Mouse (Mus musculus): ENCODE data around the gene Tmod3. TPM values are rescaled to one million over a fixed set of nuclear protein-coding genes. Genes with fewer than 3 reads are reported as not detected.

Tmod3 gene
- polyA plus RNA-seq, 1 experiment, result 24.0 TPM

GRCm38 (mm10) chr9:75523646-75524045 lies 35.8 kb downstream of the Tmod3 start:
- Histone ChIP-seq H3K36me3 (ENCODE audit: control insufficient read depth, insufficient read depth, low read length) (peaks cover 15% of the 10 kb centered on the region), H3K27ac (ENCODE audit: insufficient read depth, low read length) (no peak overlapping the region), H3K27me3 (ENCODE audit: control insufficient read depth, insufficient read depth, low read length) (no peaks in the 10 kb centered on the region), H3K4me1 (ENCODE audit: control insufficient read depth, insufficient read depth, insufficient read length) (no peaks in the 10 kb centered on the region), H3K4me3 (ENCODE audit: extremely low read depth, insufficient read depth, insufficient read length) (no peak overlapping the region)
- TF ChIP-seq POLR2A (IDR thresholded peaks at IDR 0.05; ENCODE audit: low read depth, low read length), result no peak
- TF ChIP-seq CTCF (IDR thresholded peaks at IDR 0.05; ENCODE audit: extremely low read depth, insufficient read depth, insufficient read length, insufficient replicate concordance), result no peak
- no peak for DNase-seq (ENCODE audit: low read depth in 1 of 2, low spot score in 2 of 2)
- WGBS, result 89% methylated on average over 6 of the region's 6 CpGs

GRCm38 (mm10) chr9:75522217-75522616 lies 37.2 kb downstream of the Tmod3 start:
- no peak for DNase-seq (ENCODE audit: low read depth in 1 of 2, low spot score in 2 of 2)
- Histone ChIP-seq H3K4me3 (ENCODE audit: extremely low read depth, insufficient read depth, insufficient read length) (no peak overlapping the region), H3K27me3 (ENCODE audit: control insufficient read depth, insufficient read depth, low read length) (no peaks in the 10 kb centered on the region), H3K4me1 (ENCODE audit: control insufficient read depth, insufficient read depth, insufficient read length) (no peaks in the 10 kb centered on the region), H3K27ac (ENCODE audit: insufficient read depth, low read length) (no peak overlapping the region), H3K36me3 (ENCODE audit: control insufficient read depth, insufficient read depth, low read length) (peaks cover 8% of the 10 kb centered on the region; the same call in 1 of the 2 replicates)
- TF ChIP-seq CTCF (IDR thresholded peaks at IDR 0.05; ENCODE audit: extremely low read depth, insufficient read depth, insufficient read length, insufficient replicate concordance) (no peak), POLR2A (IDR thresholded peaks at IDR 0.05; ENCODE audit: low read depth, low read length) (no peak)
- 83% methylated on average over 2 of the region's 2 CpGs for WGBS

- peak; percentile 52 to 65 for DNase-seq (ENCODE audit: low read depth in 1 of 2, low spot score in 2 of 2)
- TF ChIP-seq CTCF (IDR thresholded peaks at IDR 0.05; ENCODE audit: extremely low read depth, insufficient read depth, insufficient read length, insufficient replicate concordance), result peak; percentile 68; the same call in 1 of the 2 replicates
- no peak for TF ChIP-seq POLR2A (IDR thresholded peaks at IDR 0.05; ENCODE audit: low read depth, low read length)
- no peaks in the 10 kb centered on the region for H3K4me1 ChIP-seq (ENCODE audit: control insufficient read depth, insufficient read depth, insufficient read length)
- H3K4me3 ChIP-seq (ENCODE audit: extremely low read depth, insufficient read depth, insufficient read length), result no peak overlapping the region
- 70% methylated on average over 4 of the region's 4 CpGs for WGBS
- H3K36me3 ChIP-seq (ENCODE audit: control insufficient read depth, insufficient read depth, low read length), result peaks cover 9% of the 10 kb centered on the region; the same call in 1 of the 2 replicates
- no peaks in the 10 kb centered on the region for H3K27me3 ChIP-seq (ENCODE audit: control insufficient read depth, insufficient read depth, low read length)
- H3K27ac ChIP-seq (ENCODE audit: insufficient read depth, low read length), result no peak overlapping the region
Measured at GRCm38 (mm10) chr9:75521788-75522187, 37.7 kb downstream of the Tmod3 start.

- Histone ChIP-seq H3K36me3 (ENCODE audit: control insufficient read depth, insufficient read depth, low read length) (peaks cover 8% of the 10 kb centered on the region), H3K4me3 (ENCODE audit: extremely low read depth, insufficient read depth, insufficient read length) (no peak overlapping the region), H3K4me1 (ENCODE audit: control insufficient read depth, insufficient read depth, insufficient read length) (no peaks in the 10 kb centered on the region), H3K27me3 (ENCODE audit: control insufficient read depth, insufficient read depth, low read length) (no peaks in the 10 kb centered on the region), H3K27ac (ENCODE audit: insufficient read depth, low read length) (no peak overlapping the region)
- WGBS, result 86% methylated on average over 7 of the region's 8 CpGs
- TF ChIP-seq POLR2A (IDR thresholded peaks at IDR 0.05; ENCODE audit: low read depth, low read length) (no peak), CTCF (IDR thresholded peaks at IDR 0.05; ENCODE audit: extremely low read depth, insufficient read depth, insufficient read length, insufficient replicate concordance) (no peak)
- DNase-seq (ENCODE audit: low read depth in 1 of 2, low spot score in 2 of 2), result no peak
Measured at GRCm38 (mm10) chr9:75520940-75521339, 38.5 kb downstream of the Tmod3 start.

GRCm38 (mm10) chr9:75517751-75518150 lies 41.7 kb downstream of the Tmod3 start:
- Histone ChIP-seq H3K27me3 (ENCODE audit: control insufficient read depth, insufficient read depth, low read length) (no peaks in the 10 kb centered on the region), H3K4me1 (ENCODE audit: control insufficient read depth, insufficient read depth, insufficient read length) (no peaks in the 10 kb centered on the region), H3K4me3 (ENCODE audit: extremely low read depth, insufficient read depth, insufficient read length) (no peak overlapping the region), H3K27ac (ENCODE audit: insufficient read depth, low read length) (no peak overlapping the region), H3K36me3 (ENCODE audit: control insufficient read depth, insufficient read depth, low read length) (peaks cover 19% of the 10 kb centered on the region)
- WGBS, result 91% methylated on average over 3 of the region's 3 CpGs
- TF ChIP-seq POLR2A (IDR thresholded peaks at IDR 0.05; ENCODE audit: low read depth, low read length) (no peak), CTCF (IDR thresholded peaks at IDR 0.05; ENCODE audit: extremely low read depth, insufficient read depth, insufficient read length, insufficient replicate concordance) (no peak)
- DNase-seq (ENCODE audit: low read depth in 1 of 2, low spot score in 2 of 2), result no peak

GRCm38 (mm10) chr9:75515464-75516113 lies 43.9 kb downstream of the Tmod3 start:
- Histone ChIP-seq H3K27me3 (ENCODE audit: control insufficient read depth, insufficient read depth, low read length) (no peaks in the 10 kb centered on the region), H3K36me3 (ENCODE audit: control insufficient read depth, insufficient read depth, low read length) (peaks cover 25% of the 10 kb centered on the region), H3K4me1 (ENCODE audit: control insufficient read depth, insufficient read depth, insufficient read length) (no peaks in the 10 kb centered on the region), H3K4me3 (ENCODE audit: extremely low read depth, insufficient read depth, insufficient read length) (no peak overlapping the region), H3K27ac (ENCODE audit: insufficient read depth, low read length) (no peak overlapping the region)
- 76% methylated on average over 12 of the region's 12 CpGs for WGBS
- DNase-seq (ENCODE audit: low read depth in 1 of 2, low spot score in 2 of 2), result peak; percentile 23 to 28
- peak; percentile 54; the same call in 1 of the 2 replicates for TF ChIP-seq CTCF (IDR thresholded peaks at IDR 0.05; ENCODE audit: extremely low read depth, insufficient read depth, insufficient read length, insufficient replicate concordance)
- no peak for TF ChIP-seq POLR2A (IDR thresholded peaks at IDR 0.05; ENCODE audit: low read depth, low read length)

- no peak overlapping the region for H3K27ac ChIP-seq (ENCODE audit: insufficient read depth, low read length)
- TF ChIP-seq POLR2A (IDR thresholded peaks at IDR 0.05; ENCODE audit: low read depth, low read length) (no peak), CTCF (IDR thresholded peaks at IDR 0.05; ENCODE audit: extremely low read depth, insufficient read depth, insufficient read length, insufficient replicate concordance) (no peak)
- H3K4me1 ChIP-seq (ENCODE audit: control insufficient read depth, insufficient read depth, insufficient read length), result no peaks in the 10 kb centered on the region
- peaks cover 50% of the 10 kb centered on the region for H3K36me3 ChIP-seq (ENCODE audit: control insufficient read depth, insufficient read depth, low read length)
- no peak overlapping the region for H3K4me3 ChIP-seq (ENCODE audit: extremely low read depth, insufficient read depth, insufficient read length)
- 84% methylated on average over 8 of the region's 8 CpGs for WGBS
- DNase-seq (ENCODE audit: low read depth in 1 of 2, low spot score in 2 of 2), result no peak
- no peaks in the 10 kb centered on the region for H3K27me3 ChIP-seq (ENCODE audit: control insufficient read depth, insufficient read depth, low read length)
Measured at GRCm38 (mm10) chr9:75511236-75511939, 48.1 kb downstream of the Tmod3 start.
